Mouse (Mus musculus) liver, embryonic 12.5 days (tissue): Measurements from ENCODE around the gene Copg1. TPM values are rescaled to one million over a fixed set of nuclear protein-coding genes. Genes with fewer than 3 reads are reported as not detected.
"Not testable (repeated sequence)": the region's sequence is repeated elsewhere in the genome, so short reads cannot be mapped to it uniquely, and the experiment has no call there.

Experiments used
- ATAC-seq: fragments of 200-750 bp; cut with Nextera tagmentation; 2 replicates; pipeline ENCODE4 v1.8.0; 2017; ENCODE audit warnings: moderate number of reproducible peaks, mild to moderate bottlenecking, moderate library complexity
- H3K27ac ChIP-seq: fragments of 300-500 bp; sonication (generic); 2 replicates; pipeline ENCODE4 v1.5.1; 2016; ENCODE audit warnings: mild to moderate bottlenecking
- H3K27me3 ChIP-seq: fragments of 300-500 bp; sonication (generic); replicated peaks from 2 replicates; pipeline ENCODE4 v1.6.1; 2016; ENCODE audit warnings: mild to moderate bottlenecking, moderate library complexity
- H3K36me3 ChIP-seq: fragments of 300-500 bp; sonication (generic); 2 replicates; pipeline ENCODE4 v1.6.1; 2016; ENCODE audit warnings: mild to moderate bottlenecking, moderate library complexity
- H3K4me1 ChIP-seq: fragments of 300-500 bp; sonication (generic); 2 replicates; pipeline ENCODE4 v1.6.1; 2016
- H3K4me2 ChIP-seq: fragments of 300-500 bp; sonication (generic); 2 replicates; pipeline ENCODE4 v1.6.1; 2016; ENCODE audit warnings: mild to moderate bottlenecking, moderate library complexity
- H3K4me3 ChIP-seq: fragments of 300-500 bp; sonication (generic); 2 replicates; pipeline ENCODE4 v1.5.1; 2016; ENCODE audit warnings: mild to moderate bottlenecking, moderate library complexity
- H3K9ac ChIP-seq: fragments of 300-500 bp; sonication (generic); 2 replicates; pipeline ENCODE4 v1.6.1; 2016; ENCODE audit warnings: mild to moderate bottlenecking, moderate library complexity
- H3K9me3 ChIP-seq: fragments of 300-500 bp; sonication (generic); replicated peaks from 2 replicates; pipeline ENCODE4 v1.6.1; 2016; ENCODE audit warnings: mild to moderate bottlenecking, moderate library complexity
- WGBS: fragments of 180-500 bp; shearing (Covaris S2); methylation state at CpG from one replicate; pipeline ENCODE4 v1.1.7; 2016; ENCODE audit not compliant: insufficient replicate concordance; 5-methylcytosine and 5-hydroxymethylcytosine counted together
- polyA plus RNA-seq: library from polyadenylated mRNA; unstranded; fragments of >200 nt; fragmentation: Nextera tagmentation; extraction: Ambion mirVana; gene quantifications from 2 replicates; pipeline ENCODE4 v1.2.1, GENCODE M21; 2016

Gene Copg1
- polyA plus RNA-seq, 1 experiment from 2014 or later, result 85.0 TPM

- Histone ChIP-seq H3K27ac (peak overlapping the region; percentile 83), H3K9ac (peak overlapping the region; percentile 91), H3K4me3 (peak overlapping the region; percentile 82), H3K9me3 (no peaks in the 10 kb centered on the region), H3K27me3 (no peaks in the 10 kb centered on the region), H3K36me3 (peaks cover 71% of the 10 kb centered on the region), H3K4me2 (peak overlapping the region; percentile 97), H3K4me1 (peaks cover 27% of the 10 kb centered on the region)
- peak; percentile 67 for ATAC-seq
- 7% methylated on average over 35 of the region's 35 CpGs for WGBS
These were observed 26.9 kb downstream of the Copg1 start for GRCm38 (mm10) chr6:87914326-87915102.

GRCm38 (mm10) chr6:87915939-87916338 lies 28.3 kb downstream of the Copg1 start:
- H3K4me2 ChIP-seq, result no peak overlapping the region
- no peaks in the 10 kb centered on the region for H3K27me3 ChIP-seq
- no peak overlapping the region for H3K27ac ChIP-seq
- H3K36me3 ChIP-seq, result peaks cover 68% of the 10 kb centered on the region
- no peak overlapping the region for H3K9ac ChIP-seq
- no peaks in the 10 kb centered on the region for H3K9me3 ChIP-seq
- no peak overlapping the region for H3K4me3 ChIP-seq
- 38% methylated on average over 5 of the region's 5 CpGs for WGBS
- peaks cover 27% of the 10 kb centered on the region for H3K4me1 ChIP-seq
- no peak for ATAC-seq

DNA sequence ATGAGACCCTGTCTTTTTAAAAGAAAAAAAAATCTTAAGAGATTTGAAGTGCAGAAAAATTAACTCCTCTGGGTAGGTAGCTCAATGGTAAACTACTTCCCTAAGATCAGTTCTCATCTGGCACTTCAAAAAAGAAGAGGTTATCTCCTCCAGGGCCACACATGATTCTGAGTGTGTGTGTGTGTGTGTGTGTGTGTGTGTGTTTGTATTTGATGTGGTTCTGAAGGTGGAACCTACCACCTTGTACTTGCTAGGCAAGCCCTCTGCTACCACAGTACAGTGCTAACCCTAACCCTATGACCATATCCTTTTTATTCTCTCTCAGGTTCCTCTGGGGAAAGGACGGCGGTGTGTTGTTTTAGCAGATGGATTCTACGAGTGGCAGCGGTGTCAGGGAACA lies 33.6 kb downstream of the Copg1 start:
- Histone ChIP-seq H3K9ac (no peak overlapping the region), H3K4me1 (peaks cover 3% of the 10 kb centered on the region; the same call in 1 of the 2 replicates), H3K36me3 (peaks cover 83% of the 10 kb centered on the region), H3K4me3 (no peak overlapping the region), H3K4me2 (no peak overlapping the region), H3K27me3 (no peaks in the 10 kb centered on the region), H3K9me3 (no peaks in the 10 kb centered on the region), H3K27ac (no peak overlapping the region)
- WGBS, result 93% methylated on average over 4 of the region's 4 CpGs
- ATAC-seq, result no peak

DNA sequence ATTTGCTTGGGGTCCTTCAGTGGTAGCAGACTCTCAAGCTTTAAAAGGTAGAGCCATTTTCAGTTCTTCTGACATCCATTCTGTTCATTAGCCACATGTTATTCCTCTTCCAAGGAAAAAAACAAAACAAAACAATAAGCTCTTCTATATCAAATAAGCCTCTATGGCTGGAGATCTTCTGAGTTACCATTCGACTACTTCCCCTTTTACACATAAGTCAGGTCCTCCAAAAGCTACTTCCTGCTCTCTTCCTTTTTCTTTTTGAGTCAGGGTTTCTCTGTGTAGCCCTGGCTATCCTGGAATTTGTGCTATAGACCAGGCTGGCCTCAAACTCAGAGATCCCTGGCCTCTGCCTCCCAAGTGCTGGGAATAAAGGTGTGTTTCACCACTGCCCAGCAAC lies 36.0 kb downstream of the Copg1 start:
- no peak for ATAC-seq
- H3K27ac ChIP-seq, result no peak overlapping the region
- no peaks in the 10 kb centered on the region for H3K9me3 ChIP-seq
- no peak overlapping the region for H3K9ac ChIP-seq
- no peaks in the 10 kb centered on the region for H3K27me3 ChIP-seq
- H3K4me1 ChIP-seq, result no peaks in the 10 kb centered on the region
- peaks cover 70% of the 10 kb centered on the region for H3K36me3 ChIP-seq
- no peak overlapping the region for H3K4me2 ChIP-seq
- H3K4me3 ChIP-seq, result no peak overlapping the region
- WGBS, result 34% methylated on average over 1 of the region's 1 CpGs

DNA sequence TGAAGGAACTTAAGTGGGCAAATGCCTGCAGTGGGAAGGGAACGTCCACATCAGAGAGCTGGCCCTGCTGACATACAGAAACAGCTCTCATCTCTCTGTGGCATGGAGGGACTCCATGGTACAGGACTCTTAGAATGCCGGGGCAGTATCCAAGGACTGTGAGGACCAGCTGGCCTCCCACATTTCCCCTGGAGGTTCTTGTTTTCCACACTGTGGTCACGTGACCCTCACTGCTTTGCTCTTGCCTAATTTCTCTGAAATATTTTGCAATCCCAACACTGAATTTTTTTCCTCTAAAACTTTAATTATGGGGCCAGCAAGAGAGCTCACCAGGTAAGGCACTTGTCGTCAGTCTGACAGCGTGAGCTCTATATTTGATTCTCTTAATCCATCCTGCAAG lies 47.4 kb downstream of the Copg1 start:
- no peak for ATAC-seq
- H3K36me3 ChIP-seq, result peaks cover 63% of the 10 kb centered on the region
- no peaks in the 10 kb centered on the region for H3K27me3 ChIP-seq
- no peak overlapping the region for H3K4me2 ChIP-seq
- no peak overlapping the region for H3K27ac ChIP-seq
- H3K9ac ChIP-seq, result no peak overlapping the region
- 0 out of 2 replicates have a peak, but pooled peaks cover 7% of the 10 kb centered on the region for H3K9me3 ChIP-seq
- WGBS, result 75% methylated on average over 5 of the region's 5 CpGs
- H3K4me1 ChIP-seq, result no peaks in the 10 kb centered on the region
- no peak overlapping the region for H3K4me3 ChIP-seq

DNA sequence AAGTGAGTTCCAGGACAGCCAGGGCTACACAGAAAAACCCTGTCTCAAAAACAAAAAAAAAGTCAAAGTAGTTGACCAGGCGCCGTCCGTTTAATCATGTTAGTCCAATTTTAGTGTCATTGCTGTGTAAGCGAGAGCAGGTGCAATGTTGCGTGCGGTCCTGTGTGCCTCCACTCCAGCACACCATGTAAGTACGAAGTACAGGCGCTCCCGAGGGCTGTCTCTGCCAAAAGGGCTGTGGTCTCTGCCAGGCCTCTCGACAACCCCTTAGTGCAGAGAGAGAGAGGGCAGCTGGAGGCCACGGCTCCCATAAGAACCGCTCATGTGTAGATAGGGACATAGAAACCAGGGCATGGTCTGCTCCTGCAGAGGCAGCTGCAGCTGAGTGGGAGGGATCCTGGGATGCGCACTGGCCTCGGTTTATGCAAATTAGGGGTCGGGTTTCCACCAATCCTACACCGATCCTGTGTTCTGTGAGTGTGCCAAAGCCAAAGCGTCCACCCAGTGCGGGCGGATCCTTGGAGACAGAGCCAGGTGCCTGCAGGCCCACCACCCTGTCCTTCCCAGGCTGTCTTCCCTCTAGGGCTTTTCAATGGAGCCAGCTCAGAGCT lies 49.7 kb downstream of the Copg1 start:
- Histone ChIP-seq H3K9me3 (no peaks in the 10 kb centered on the region), H3K27me3 (no peaks in the 10 kb centered on the region), H3K36me3 (peaks cover 44% of the 10 kb centered on the region), H3K4me2 (no peak overlapping the region), H3K4me3 (no peak overlapping the region), H3K4me1 (no peaks in the 10 kb centered on the region), H3K27ac (no peak overlapping the region), H3K9ac (no peak overlapping the region)
- WGBS, result 64% methylated on average over 19 of the region's 19 CpGs
- ATAC-seq, result peak; percentile 68

GRCm38 (mm10) chr6:87938941-87939340 lies 51.3 kb downstream of the Copg1 start:
- Histone ChIP-seq H3K4me3 (no peak overlapping the region), H3K4me2 (no peak overlapping the region), H3K27me3 (no peaks in the 10 kb centered on the region; the same call in 1 of the 2 replicates), H3K36me3 (peaks cover 27% of the 10 kb centered on the region), H3K9ac (no peak overlapping the region), H3K9me3 (no peaks in the 10 kb centered on the region), H3K4me1 (no peaks in the 10 kb centered on the region), H3K27ac (no peak overlapping the region)
- no peak for ATAC-seq
- 65% methylated on average over 3 of the region's 3 CpGs for WGBS

- H3K4me2 ChIP-seq, result no peak overlapping the region
- 74% methylated on average over 7 of the region's 7 CpGs for WGBS
These were observed 54.6 kb downstream of the Copg1 start for GRCm38 (mm10) chr6:87942179-87942578.

DNA sequence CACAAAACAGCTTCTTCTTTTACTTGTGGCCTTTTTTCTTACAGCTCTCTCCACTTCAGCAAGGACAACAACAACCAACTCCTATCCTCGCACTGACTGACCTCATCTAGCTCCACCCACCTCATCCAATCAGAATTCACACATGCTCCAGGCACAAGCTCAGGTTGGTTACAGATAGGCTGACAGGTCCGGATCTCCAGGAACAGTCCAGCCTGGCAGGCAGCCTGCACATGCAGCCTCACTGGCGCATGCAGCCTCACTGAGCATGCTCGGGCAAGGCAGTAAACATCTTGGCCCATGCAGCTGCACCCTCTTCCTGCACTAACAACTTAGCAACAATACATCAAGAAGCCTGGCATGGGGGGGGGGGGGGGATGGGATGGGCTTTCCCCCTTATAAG lies 74.8 kb downstream of the Copg1 start:
- H3K27me3 ChIP-seq, H3K27ac ChIP-seq, H3K4me3 ChIP-seq, ATAC-seq, H3K4me1 ChIP-seq, H3K9ac ChIP-seq, H3K36me3 ChIP-seq, H3K4me2 ChIP-seq: not testable (repeated sequence)
- 63% methylated on average over 4 of the region's 4 CpGs for WGBS
- peaks cover 13% of the 10 kb centered on the region for H3K9me3 ChIP-seq

More at GRCm38 (mm10) chr6:87942179-87942578, 54.6 kb downstream of the Copg1 start:
- Histone ChIP-seq H3K27me3 (no peaks in the 10 kb centered on the region; the same call in 1 of the 2 replicates), H3K9me3 (0 out of 2 replicates have a peak, but pooled peaks cover 4% of the 10 kb centered on the region), H3K9ac (no peak overlapping the region), H3K27ac (no peak overlapping the region), H3K4me1 (no peaks in the 10 kb centered on the region), H3K4me3 (no peak overlapping the region), H3K36me3 (no peaks in the 10 kb centered on the region)
- no peak for ATAC-seq

Other genes starting within 250 kb of the Copg1 start
- 18.9 and 19.0 TPM in 2 replicates for gene Aplf, start 215.6 kb upstream of the Copg1 start, polyA plus RNA-seq
- 0.51 and 0.63 TPM in 2 replicates for gene Efcc1, start 156.9 kb upstream of the Copg1 start, polyA plus RNA-seq
- 40.9 and 44.2 TPM in 2 replicates for gene Gp9, start 109.7 kb upstream of the Copg1 start, polyA plus RNA-seq
- gene Rab43, start 75.7 kb upstream of the Copg1 start, polyA plus RNA-seq, result 28.6 and 30.5 TPM in 2 replicates
- 5.0 and 7.1 TPM in 2 replicates for gene Gm45140, start 52.0 kb upstream of the Copg1 start, polyA plus RNA-seq
- gene Isy1, start 49.0 kb upstream of the Copg1 start, polyA plus RNA-seq, result 59.5 and 62.4 TPM in 2 replicates
- 896 and 933 TPM in 2 replicates for gene Cnbp, start 36.7 kb upstream of the Copg1 start, polyA plus RNA-seq
- gene Hmces, start 26.1 kb downstream of the Copg1 start, polyA plus RNA-seq, result 27.0 and 27.5 TPM in 2 replicates
- 14.1 and 15.3 TPM in 2 replicates for gene H1fx, start 93.8 kb downstream of the Copg1 start, polyA plus RNA-seq
- 134 and 135 TPM in 2 replicates for gene Rab7, start 157.5 kb downstream of the Copg1 start, polyA plus RNA-seq
- 241 and 253 TPM in 2 replicates for gene Rpn1, start 196.7 kb downstream of the Copg1 start, polyA plus RNA-seq